Mouse (Mus musculus) spleen, adult 12 weeks (tissue): ENCODE data around the gene Def6.
"Not testable (repeated sequence)": the region's sequence is repeated elsewhere in the genome, so short reads cannot be mapped to it uniquely, and the experiment has no call there.

Source experiments
- DNase-seq: peaks from one replicate; pipeline ENCODE4 v3.0.0; 2022; ENCODE audit warnings: low spot score

Def6 gene

GRCm38 (mm10) chr17:28209457-28210110 lies 2.0 kb downstream of the Def6 start:
- no peak for DNase-seq

DNA sequence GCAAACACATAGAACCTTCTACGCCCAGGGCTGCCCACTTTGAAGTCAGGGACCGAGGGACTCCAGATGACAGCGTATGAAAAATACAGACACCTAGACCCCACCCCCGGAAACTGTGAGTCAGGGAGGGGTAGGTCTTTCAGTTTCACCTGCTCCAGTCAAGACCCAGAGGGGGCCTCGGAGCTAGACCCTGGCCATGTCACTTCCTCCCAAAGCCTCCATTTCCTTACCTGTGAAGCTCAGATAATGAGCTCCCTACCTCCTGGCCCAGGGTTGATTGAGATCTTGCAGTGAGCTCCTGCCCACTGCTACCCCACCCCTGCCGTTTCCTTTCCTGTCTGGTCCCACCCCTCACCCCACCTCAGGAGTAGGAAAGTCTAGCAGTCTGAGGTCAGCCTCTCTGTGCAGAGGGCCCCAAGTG lies 4.4 kb downstream of the Def6 start:
- peak; percentile 47 for DNase-seq

GRCm38 (mm10) chr17:28212391-28212790 lies 4.8 kb downstream of the Def6 start:
- DNase-seq, result no peak

GRCm38 (mm10) chr17:28213236-28213635 lies 5.7 kb downstream of the Def6 start:
- no peak for DNase-seq

GRCm38 (mm10) chr17:28216791-28217190 lies 9.2 kb downstream of the Def6 start:
- no peak for DNase-seq

DNA sequence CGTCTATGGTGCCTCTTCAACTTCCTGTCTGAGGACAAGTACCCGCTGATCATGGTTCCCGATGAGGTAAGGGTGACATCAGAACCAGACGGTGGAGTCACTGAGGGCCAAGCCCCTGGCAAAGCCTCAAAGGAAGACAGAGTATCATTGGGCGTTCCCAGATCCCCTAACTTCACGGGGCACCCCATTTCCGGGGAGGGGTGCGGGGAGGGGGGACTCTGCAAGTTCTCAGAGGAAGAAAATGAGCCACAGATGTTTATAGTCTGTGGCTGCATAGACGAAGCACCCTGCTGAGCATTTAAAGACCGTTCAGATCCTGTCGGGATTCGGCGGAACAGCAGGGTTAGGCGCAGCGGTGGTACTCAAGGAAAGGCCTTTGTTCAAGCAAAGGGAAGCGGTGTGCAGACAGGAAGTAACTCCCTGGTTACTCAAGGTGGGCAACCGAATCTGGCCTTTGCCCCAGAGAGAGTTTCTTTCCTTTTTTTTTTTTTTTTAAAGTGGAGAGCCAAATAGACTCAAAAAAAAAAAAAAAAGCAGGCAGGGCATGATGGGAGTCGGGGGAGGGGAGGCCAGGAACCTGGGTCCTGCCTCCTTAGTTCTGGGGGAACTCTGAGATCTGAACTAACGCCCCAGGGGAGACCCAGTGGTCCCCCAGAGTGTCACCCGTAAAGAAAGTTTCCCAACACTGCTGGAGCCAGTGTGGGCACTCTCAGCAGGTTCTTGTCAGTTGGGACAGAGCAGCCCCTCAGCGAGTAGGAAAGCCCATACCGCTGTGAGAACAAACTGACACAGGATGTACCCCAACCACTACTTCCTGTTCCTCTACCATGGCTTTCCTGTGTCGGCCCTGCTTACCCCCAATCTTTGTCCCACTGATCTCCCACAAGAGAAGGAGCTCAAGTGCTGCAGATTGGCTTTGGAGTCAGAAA lies 10.4 kb downstream of the Def6 start:
- peak; percentile 51 for DNase-seq

DNA sequence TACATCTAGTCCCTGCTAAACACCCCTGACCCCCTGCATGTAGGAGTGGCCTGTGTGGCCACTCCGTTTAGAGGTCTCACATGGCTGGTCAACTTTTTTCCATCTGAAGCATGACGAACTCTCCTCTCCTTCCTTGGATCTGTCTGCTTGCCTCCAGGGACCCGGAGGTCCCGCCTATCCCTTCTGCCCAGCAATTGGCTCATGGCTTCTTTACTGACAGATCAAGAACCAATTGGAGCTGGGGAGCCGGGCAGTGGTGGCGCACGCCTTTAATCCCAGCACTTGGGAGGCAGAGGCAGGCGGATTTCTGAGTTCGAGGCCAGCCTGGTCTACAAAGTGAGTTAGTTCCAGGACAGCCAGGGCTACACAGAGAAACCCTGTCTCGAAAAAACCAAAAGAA lies 14.9 kb downstream of the Def6 start:
- DNase-seq, result not testable (repeated sequence)

- DNase-seq, result peak; percentile 80
Observed at GRCm38 (mm10) chr17:28223561-28224391, 16.2 kb downstream of the Def6 start.

- no peak for DNase-seq
Observed at GRCm38 (mm10) chr17:28224615-28225014, 17.0 kb downstream of the Def6 start.

GRCm38 (mm10) chr17:28226014-28226413 lies 18.4 kb downstream of the Def6 start:
- DNase-seq, result peak; percentile 69

DNA sequence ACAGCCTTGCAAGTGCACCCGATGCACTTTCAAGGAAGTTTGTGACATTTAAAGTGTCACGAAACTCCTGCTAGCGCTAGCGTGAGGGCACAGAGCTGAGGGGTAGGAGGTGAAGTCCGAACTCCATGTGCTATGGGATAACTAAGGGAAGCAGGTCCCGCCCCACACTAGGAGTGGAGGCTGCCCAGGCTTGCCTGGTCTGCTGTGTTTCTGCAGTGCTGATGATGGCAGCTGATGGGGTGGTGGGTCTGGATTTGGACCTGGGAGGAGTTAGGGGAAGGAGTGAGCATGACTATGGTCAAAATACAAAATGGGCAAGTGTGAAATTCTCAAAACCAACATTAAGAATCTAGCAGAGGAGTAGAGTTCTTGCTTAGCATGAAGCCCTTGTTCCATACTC lies 22.9 kb downstream of the Def6 start:
- DNase-seq, result no peak

DNA sequence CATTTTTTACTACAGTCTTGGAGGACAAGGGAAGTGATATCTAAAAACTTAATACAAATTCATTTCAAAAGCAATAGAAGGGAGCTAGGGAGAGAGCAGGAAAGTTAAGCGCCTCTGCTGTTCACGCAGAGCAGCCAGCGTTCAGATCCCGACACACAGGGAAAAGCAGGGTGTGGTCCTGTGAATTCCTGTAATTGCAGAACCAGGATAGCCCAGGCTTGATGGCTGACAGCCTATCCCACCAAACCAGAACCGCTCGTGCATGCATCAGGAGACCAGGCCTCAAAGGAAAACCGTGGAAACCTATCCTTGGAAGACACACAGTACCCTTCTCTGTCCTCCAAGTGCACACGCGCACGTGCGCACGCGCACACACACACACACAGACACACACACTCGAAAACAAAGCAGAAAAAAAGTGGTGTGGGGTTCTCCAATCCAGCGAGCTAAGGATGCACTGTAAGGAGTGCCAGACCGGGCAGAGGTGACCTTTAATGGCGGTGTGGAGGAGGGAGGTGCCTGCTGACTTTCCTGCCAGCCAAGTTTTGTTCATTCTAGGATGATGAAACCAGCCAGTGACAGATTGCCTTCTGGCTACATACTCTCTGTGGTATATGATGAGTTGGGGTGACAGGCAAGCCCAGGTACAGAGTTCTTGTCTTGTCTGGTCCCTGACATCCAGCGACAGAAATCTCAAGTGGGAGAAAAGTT lies 23.6 kb downstream of the Def6 start:
- no peak for DNase-seq

DNA sequence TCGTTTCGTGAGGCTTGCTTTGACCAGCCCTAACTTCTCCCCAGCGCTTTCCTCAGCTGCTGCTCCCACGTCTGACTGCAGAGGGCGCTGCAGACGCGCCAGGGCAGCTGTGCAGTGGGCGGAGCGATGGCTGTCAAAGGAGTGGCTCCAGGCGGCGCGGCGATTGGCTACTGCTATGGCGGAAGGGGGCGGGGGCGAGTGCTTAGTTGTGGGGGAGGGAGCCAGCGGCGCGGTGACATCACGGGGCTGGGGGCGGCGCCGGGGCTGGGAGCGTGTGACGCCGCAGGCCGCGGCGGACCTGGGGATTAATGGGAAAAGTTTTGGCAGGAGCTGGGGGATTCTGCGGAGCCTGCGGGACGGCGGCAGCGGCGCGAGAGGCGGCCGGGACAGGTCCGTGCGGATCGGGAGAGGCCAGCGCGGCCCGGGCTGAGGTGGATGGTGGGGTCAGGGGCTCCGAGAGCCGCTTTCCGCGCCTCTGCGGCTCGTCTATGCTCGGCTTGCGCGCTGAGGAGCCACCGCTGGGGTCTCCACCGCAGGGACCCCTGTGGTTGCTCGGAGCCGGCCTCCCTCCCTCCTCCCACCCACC lies 25.0 kb downstream of the Def6 start, which contains the start of gene Ppard:
Gene Ppard (plus strand): TSS at position 226 of the 586 bp plus-strand sequence.
- DNase-seq, result peak; percentile 95

DNA sequence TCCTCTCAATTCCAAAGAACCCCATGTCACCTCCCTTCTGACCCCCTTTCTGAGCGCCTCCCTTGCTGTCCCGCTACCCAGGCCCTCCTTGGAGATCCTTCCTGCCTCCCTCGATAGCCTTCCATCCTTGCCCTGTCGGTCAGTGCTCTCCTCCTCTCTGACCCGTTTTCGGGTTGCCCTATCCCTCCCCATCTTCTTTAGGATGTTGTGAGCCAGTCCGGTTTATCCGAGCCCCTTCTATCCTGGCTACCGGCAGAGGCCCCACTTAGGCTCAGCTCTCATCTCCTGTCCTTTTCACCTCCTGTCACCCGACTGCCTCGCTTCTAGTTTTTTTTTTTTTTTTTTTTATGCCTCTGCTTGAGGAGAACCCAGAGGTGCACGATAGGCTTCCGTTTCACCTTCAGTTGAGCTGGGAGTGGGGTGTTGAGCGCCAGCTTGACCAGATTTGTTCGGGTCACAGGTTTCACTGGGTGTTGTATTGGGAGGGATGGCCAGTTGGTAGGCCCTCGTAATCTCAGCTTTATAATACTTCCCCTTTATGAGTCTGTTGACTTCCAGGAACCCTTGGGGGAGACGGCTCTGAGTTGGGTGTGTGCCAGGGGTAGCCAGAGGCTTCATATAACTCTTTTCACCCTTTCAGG lies 25.6 kb downstream of the Def6 start:
- peak; percentile 29 for DNase-seq

- DNase-seq, result no peak
Observed at GRCm38 (mm10) chr17:28234641-28235040, 27.1 kb downstream of the Def6 start.

GRCm38 (mm10) chr17:28235982-28236635 lies 28.5 kb downstream of the Def6 start:
- DNase-seq, result no peak

- no peak for DNase-seq
Observed at GRCm38 (mm10) chr17:28236636-28237015, 29.0 kb downstream of the Def6 start.

DNA sequence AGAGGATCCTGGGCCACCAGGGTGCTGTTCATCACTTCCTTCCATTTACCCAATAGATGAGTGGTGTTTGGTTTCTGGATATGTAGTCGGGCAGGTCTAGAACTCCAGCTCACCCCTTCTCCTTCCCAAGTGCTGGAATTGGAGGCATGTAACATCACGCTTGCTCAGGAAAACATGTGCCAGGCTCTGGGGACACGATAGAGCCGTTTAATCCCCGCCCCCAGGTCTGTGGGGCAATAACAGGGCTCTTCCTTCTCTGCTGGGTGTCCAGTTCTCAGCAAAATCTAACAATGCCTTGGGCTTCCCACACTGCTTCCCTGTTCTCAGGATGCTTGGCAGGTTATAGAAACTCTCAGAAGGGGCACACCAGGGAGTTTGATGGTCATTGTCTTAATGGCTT lies 29.8 kb downstream of the Def6 start:
- DNase-seq, result no peak

DNA sequence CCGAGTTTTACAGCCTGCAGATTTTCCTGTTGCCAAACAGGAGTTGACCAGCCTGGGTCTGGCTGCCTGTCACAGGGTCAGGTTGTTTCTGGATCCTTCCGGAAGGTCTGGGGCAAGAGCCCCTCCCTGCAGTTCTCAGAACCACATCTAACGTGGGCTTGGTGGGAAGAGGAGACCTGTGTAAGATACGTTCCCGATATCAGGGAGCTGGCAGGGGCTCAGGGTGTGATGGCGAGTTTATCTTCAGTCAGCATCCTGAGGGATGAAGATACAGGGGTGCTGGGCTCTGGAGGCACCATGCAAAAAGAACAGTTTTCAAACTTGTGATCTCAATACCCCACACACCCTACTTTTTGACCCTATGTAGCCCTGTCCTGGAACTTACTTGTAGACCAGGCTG lies 30.3 kb downstream of the Def6 start:
- no peak for DNase-seq

GRCm38 (mm10) chr17:28240846-28241245 lies 33.3 kb downstream of the Def6 start:
- no peak for DNase-seq
